In the genomic region with DNA sequence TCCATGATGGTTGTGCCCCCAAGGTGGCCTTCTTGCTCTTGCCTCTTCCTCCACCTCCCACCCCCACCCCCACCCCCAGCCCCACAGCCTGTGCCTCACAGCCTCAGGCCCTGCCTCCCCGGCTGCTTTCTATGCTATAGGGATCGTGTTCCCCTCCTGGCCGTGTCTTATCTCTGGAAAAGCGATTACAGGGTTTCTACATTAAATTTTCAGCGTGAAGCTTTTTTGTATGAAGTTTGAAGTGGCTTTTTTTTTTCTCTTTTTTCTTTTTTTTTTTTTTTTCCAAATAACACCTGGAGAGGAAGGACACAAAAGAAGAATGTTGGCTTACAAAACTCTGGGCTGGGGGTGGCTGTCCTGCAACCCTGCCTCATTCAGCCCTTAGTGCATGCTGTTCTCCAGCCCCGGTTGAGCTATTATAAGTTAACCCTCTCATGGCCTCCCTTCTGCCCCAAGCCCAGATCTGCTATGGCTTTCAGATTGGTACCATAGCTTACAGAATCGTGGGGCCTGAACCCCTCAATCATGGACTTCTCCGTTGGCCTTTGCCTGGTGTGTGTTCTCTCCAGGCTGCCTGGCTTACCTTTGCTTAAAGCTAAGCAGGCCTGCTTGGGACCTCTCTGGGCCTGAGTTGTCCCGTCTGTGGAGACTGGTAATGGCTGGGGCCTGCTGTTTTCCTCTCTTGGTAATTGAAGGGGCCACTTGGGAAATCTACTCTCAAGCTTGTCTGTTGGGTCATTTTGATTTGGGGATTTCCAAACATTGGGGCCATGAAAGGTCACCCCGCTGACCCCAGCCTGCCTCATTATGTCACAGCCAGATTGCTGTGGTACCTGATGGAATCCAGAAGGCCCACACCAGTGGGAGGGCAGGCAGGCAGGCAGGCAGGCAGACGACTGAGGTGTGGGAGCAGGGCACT, we compare ENCODE assay signal across 11 mouse cellular contexts. TPM values are rescaled to one million over a fixed set of nuclear protein-coding genes. Genes with fewer than 3 reads are reported as not detected.
A peak's percentile ranks its signal among the peaks of the same experiment; 100 is the strongest.
DNase-seq lines count a peak whose midpoint lies in the region; ATAC-seq and TF ChIP-seq lines count a peak whose summit lies in the region.
"Had no signal": no experiment of that assay in that cellular context is flagged by ENCODE, and none has a peak within 500 bp of the region (broad histone marks: within the 10 kb centered on the region; RNA-seq: fewer than 3 reads in every experiment).

No protein-coding gene starts in this region.

- H3K4me1 ChIP-seq in heart, embryonic 14.5 days (ENCODE audit: control insufficient read depth in 2 of 2, insufficient read depth in 2 of 2, low read length in 2 of 2) = peaks cover 45 to 55% of the 10 kb centered on the region in 2 experiments
- H3K4me1 ChIP-seq in lung, postnatal 0 days (ENCODE audit: insufficient read depth, low read depth, low read length) = peaks cover 9% of the 10 kb centered on the region; the same call in 1 of the 2 replicates
- H3K4me1 ChIP-seq in forebrain, embryonic 16.5 days (replicated peaks; ENCODE audit: control insufficient read depth, insufficient read depth, low read length) = peaks cover 14% of the 10 kb centered on the region
- H3K4me1 ChIP-seq in stomach, embryonic 15.5 days = peaks cover 44% of the 10 kb centered on the region

- no peaks in the 10 kb centered on the region for H3K27me3 ChIP-seq in heart, embryonic 14.5 days (ENCODE audit: control insufficient read depth, insufficient read depth, low read length)
- no peaks in the 10 kb centered on the region for H3K27me3 ChIP-seq in lung, postnatal 0 days (replicated peaks; ENCODE audit: insufficient read depth, low read length)
- no peaks in the 10 kb centered on the region for H3K27me3 ChIP-seq in forebrain, embryonic 16.5 days (replicated peaks; ENCODE audit: control insufficient read depth, insufficient read depth, low read length)
- H3K27me3 ChIP-seq in stomach, embryonic 15.5 days (replicated peaks) = no peaks in the 10 kb centered on the region

- WGBS in heart, embryonic 14.5 days = 21% methylated on average over 11 of the region's 11 CpGs
- WGBS in lung, postnatal 0 days = 38% methylated on average over 11 of the region's 11 CpGs
- 45% methylated on average over 11 of the region's 11 CpGs for WGBS in forebrain, embryonic 16.5 days
- 25% methylated on average over 11 of the region's 11 CpGs for WGBS in stomach, embryonic 15.5 days

- H3K4me2 ChIP-seq in heart, embryonic 14.5 days (ENCODE audit: low read length) = 0 out of 2 replicates have a peak overlapping the region, but pooled peaks have one; percentile 3
- no peak overlapping the region for H3K4me2 ChIP-seq in lung, postnatal 0 days (replicated peaks; ENCODE audit: low read depth, low read length)
- no peak overlapping the region for H3K4me2 ChIP-seq in forebrain, embryonic 16.5 days (ENCODE audit: low read length)
- no peak overlapping the region for H3K4me2 ChIP-seq in stomach, embryonic 15.5 days

- ATAC-seq in heart, embryonic 14.5 days (ENCODE audit: insufficient number of reproducible peaks, insufficient read depth, low FRiP score, low read depth) = no peak
- peak; percentile 16; the same call in 1 of the 2 replicates for ATAC-seq in lung, postnatal 0 days
- ATAC-seq in forebrain, embryonic 16.5 days = no peak
- ATAC-seq in stomach, embryonic 15.5 days (ENCODE audit: insufficient read depth, low FRiP score, low read depth) = peak; percentile 36; the same call in 1 of the 2 replicates
- ATAC-seq: CD4-positive, CD25-positive, alpha-beta regulatory T cell, adult 4 months had no signal

- DNase-seq in heart, postnatal 4 days = no peak
- DNase-seq in lung, postnatal 0 days (ENCODE audit: low spot score) = no peak
- DNase-seq in lung, postnatal 14 days = no peak
- no peak for DNase-seq in right cerebral cortex, adult 18-20 months
- DNase-seq in ovary, postnatal 10 days (ENCODE audit: low spot score) = no peak
- DNase-seq: thymus, adult 2 months had no signal

- no peak for TF ChIP-seq EP300 in lung, postnatal 0 days (IDR thresholded peaks at IDR 0.05)

- no peak overlapping the region for H3K4me3 ChIP-seq in heart, embryonic 14.5 days (ENCODE audit: control insufficient read depth in 1 of 2, insufficient read depth in 1 of 2, low read depth in 1 of 2, low read length in 2 of 2)
- no peak overlapping the region for H3K4me3 ChIP-seq in lung, postnatal 0 days (ENCODE audit: low read depth, low read length)
- H3K4me3 ChIP-seq in forebrain, embryonic 16.5 days (replicated peaks; ENCODE audit: low read length) = no peak overlapping the region
- H3K4me3 ChIP-seq in stomach, embryonic 15.5 days (replicated peaks) = no peak overlapping the region

- no peaks in the 10 kb centered on the region for H3K9me3 ChIP-seq in heart, embryonic 14.5 days (ENCODE audit: control insufficient read depth, low read length)
- H3K9me3 ChIP-seq in lung, postnatal 0 days (ENCODE audit: low read length) = no peaks in the 10 kb centered on the region
- no peaks in the 10 kb centered on the region for H3K9me3 ChIP-seq in forebrain, embryonic 16.5 days (ENCODE audit: control insufficient read depth, low read length)
- no peaks in the 10 kb centered on the region for H3K9me3 ChIP-seq in stomach, embryonic 15.5 days

- no peak for TF ChIP-seq CTCF in lung, postnatal 0 days (IDR thresholded peaks at IDR 0.05)

- peak overlapping the region; percentile 91 to 92 for H3K27ac ChIP-seq in heart, embryonic 14.5 days (replicated peaks in 1 of 2; ENCODE audit: control insufficient read depth in 1 of 2, insufficient read depth in 1 of 2, low read depth in 2 of 2, low read length in 2 of 2)
- no peak overlapping the region for H3K27ac ChIP-seq in lung, postnatal 0 days (ENCODE audit: low read length)
- H3K27ac ChIP-seq in forebrain, embryonic 16.5 days (ENCODE audit: low read length) = peak overlapping the region; percentile 49
- peak overlapping the region; percentile 86 for H3K27ac ChIP-seq in stomach, embryonic 15.5 days

- peak overlapping the region; percentile 51; the same call in 1 of the 2 replicates for H3K9ac ChIP-seq in heart, embryonic 14.5 days (ENCODE audit: low read length)
- H3K9ac ChIP-seq in lung, postnatal 0 days (replicated peaks; ENCODE audit: low read depth) = no peak overlapping the region
- H3K9ac ChIP-seq in forebrain, embryonic 16.5 days (replicated peaks; ENCODE audit: low read depth, low read length) = no peak overlapping the region
- H3K9ac ChIP-seq in stomach, embryonic 15.5 days = no peak overlapping the region

- no peaks in the 10 kb centered on the region for H3K36me3 ChIP-seq in heart, embryonic 14.5 days (ENCODE audit: control insufficient read depth, insufficient read depth, low read length)
- H3K36me3 ChIP-seq in lung, postnatal 0 days (ENCODE audit: insufficient read depth, low read length) = no peaks in the 10 kb centered on the region
- H3K36me3 ChIP-seq in forebrain, embryonic 16.5 days (ENCODE audit: control insufficient read depth, insufficient read depth) = no peaks in the 10 kb centered on the region
- no peaks in the 10 kb centered on the region for H3K36me3 ChIP-seq in stomach, embryonic 15.5 days

RNA-seq across cellular contexts. Expression of a gene that starts 21.2 kb away (rescaled TPM):
- 23.5 and 23.8 TPM in 2 replicates for polyA plus RNA-seq in heart, embryonic 14.5 days (2014; fragmentation: Nextera tagmentation; extraction: Ambion mirVana)
- total RNA-seq in heart, postnatal 4 days (2021) = 1 to 10 TPM; 3.7 to 6.4 TPM
- polyA plus RNA-seq in lung, postnatal 0 days (2015; fragmentation: Nextera tagmentation; extraction: Ambion mirVana) = 15.2 and 15.7 TPM in 2 replicates
- polyA plus RNA-seq in forebrain, embryonic 16.5 days (2015; fragmentation: Nextera tagmentation; extraction: Ambion mirVana) = 16.0 and 23.0 TPM in 2 replicates
- 21.9 and 26.2 TPM in 2 replicates for polyA plus RNA-seq in stomach, embryonic 15.5 days (2015; fragmentation: Nextera tagmentation; extraction: Ambion mirVana)

RNA-seq across cellular contexts. Expression of a gene that starts 55.0 kb away (rescaled TPM):
- 3.9 and 5.8 TPM in 2 replicates for polyA plus RNA-seq in heart, embryonic 14.5 days (2014; fragmentation: Nextera tagmentation; extraction: Ambion mirVana)
- 10 to 100 TPM in 1 of 2 experiments, under 1 TPM in 1; 0.98 to 10.9 TPM for total RNA-seq in heart, postnatal 4 days (2021)
- 1.5 and 2.2 TPM in 2 replicates for polyA plus RNA-seq in lung, postnatal 0 days (2015; fragmentation: Nextera tagmentation; extraction: Ambion mirVana)
- polyA plus RNA-seq in forebrain, embryonic 16.5 days (2015; fragmentation: Nextera tagmentation; extraction: Ambion mirVana) = 0.73 and 1.2 TPM in 2 replicates
- 4.6 and 11.8 TPM in 2 replicates for polyA plus RNA-seq in stomach, embryonic 15.5 days (2015; fragmentation: Nextera tagmentation; extraction: Ambion mirVana)
- total RNA-seq: left cerebral cortex, postnatal 25 days had no signal

Comparison
In these comparisons a context has a peak if more than half of its experiments do, and no peak if none do; other contexts are left out.
1. ATAC-seq: peak in lung, postnatal 0 days (single experiment) and stomach, embryonic 15.5 days (single experiment); none in heart, embryonic 14.5 days (single experiment) and forebrain, embryonic 16.5 days (single experiment).